Mouse (Mus musculus): ENCODE data around the gene Mrpl11.

DNA sequence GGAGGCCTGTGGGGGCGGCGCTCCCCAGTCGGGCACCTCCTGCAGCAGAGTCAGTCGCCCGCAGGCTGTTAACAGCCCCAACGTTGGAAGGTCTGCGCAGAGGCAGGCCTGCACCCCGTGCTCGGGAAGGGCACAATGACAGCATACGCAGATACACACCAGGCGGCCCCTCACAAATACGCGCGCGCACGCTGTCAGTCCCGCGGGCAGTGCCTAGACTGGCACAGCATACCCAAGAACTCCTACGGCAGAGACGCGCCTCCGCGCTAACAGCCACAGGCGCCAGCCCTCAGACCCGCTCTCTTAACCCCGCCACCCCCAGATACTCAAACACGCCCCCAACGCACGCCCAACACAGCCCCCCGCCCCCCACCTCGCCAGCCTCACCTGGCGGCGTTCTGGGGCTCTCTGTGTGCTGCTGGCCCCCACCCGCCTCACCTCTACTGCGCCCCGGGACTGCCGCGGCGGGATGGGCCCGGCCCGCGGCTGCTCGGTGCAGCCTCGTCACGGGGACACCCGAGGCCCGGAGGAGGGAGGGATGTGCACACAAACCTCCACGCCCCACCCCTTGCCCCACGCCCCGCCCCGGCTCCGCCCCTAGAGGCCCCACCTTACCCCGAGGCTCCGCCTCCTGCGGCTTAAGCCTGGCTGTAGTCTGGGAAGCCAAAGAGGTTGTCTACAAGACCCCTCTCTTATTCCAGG lies 19.2 kb upstream of the Mrpl11 start, which contains the start of gene Peli3:
- TF ChIP-seq POLR2A (IDR thresholded peaks at IDR 0.05; ENCODE audit: low read depth, low read length) (peak; percentile 55), CTCF (IDR thresholded peaks at IDR 0.05; ENCODE audit: borderline replicate concordance, insufficient read depth, low read length) (no peak)

Data from embryonic fibroblast, embryonic 13.5 days (primary cell).